Mouse (Mus musculus) right cerebral cortex, adult 2 months (tissue): Measurements from ENCODE around the gene Gphn.
"Not testable (repeated sequence)": the region's sequence is repeated elsewhere in the genome, so short reads cannot be mapped to it uniquely, and the experiment has no call there.

Source experiments
- DNase-seq, 2 experiments: peaks; one replicate each; pipeline ENCODE4 v3.0.0; 2021 to 2022; ENCODE audit warnings: low spot score in 2 of 2

Gene Gphn

DNA sequence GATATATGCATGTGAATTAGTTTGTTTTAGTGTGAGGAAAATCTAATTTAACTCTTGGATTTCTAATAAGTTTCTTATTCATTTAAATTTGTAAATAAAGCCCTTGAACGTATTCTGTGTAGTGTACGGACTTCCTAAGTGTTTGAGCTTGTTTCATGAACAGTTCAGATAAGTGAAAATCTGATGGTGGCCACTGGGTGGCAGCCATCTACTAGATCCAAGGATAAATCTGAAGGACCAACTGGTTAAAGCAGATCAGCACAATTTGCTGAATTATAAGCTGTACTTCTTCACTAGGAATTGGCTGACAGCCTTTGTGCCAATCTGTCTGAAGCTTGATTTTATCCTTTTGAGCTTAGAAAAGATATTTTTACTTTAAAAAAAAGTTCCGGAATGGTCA is 105.9 kb downstream of the Gphn start:
- DNase-seq = peak; percentile 74 to 86

GRCm38 (mm10) chr12:78356472-78356871 is 130.3 kb downstream of the Gphn start:
- no peak for DNase-seq

GRCm38 (mm10) chr12:78389267-78389666 is 163.1 kb downstream of the Gphn start:
- no peak for DNase-seq

DNA sequence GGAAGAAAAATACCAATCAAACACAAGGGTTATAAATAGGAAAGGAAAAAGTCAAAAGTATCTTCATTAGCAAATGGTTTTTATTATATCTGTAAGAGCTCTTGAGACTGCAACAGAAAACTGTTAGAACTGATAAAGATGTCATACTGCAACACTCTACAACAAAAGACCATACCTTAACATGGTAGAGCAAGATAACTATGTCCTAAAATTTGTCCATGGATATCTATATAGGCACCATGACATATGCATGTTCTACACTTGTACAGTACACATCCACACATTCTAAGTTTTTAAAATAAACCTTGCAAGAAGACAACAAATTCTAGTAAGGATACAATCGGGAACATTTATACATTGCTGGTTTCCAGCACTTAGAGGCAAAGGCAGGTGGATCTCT is 169.1 kb downstream of the Gphn start:
- no peak for DNase-seq

- DNase-seq = not testable (repeated sequence)
Observed at GRCm38 (mm10) chr12:78407518-78407917, 181.3 kb downstream of the Gphn start.

DNA sequence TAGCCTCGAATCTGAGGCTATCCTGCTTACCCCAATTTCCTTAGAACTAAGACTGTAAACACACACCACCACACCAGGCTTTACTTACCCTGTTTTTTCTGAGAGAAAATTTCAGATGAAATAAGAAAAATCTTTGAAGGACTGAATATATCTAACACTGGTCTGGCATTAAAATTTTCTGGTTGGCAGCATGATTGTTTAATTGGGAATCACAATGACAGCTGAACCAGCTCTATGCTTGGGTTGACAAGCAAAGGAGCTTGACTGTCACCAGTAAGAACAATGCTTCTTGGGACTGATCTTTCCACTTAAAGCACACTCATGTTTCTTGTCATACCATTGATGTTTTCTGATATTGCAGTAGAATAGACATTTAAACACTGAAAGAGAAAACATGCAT is 296.0 kb downstream of the Gphn start:
- DNase-seq = no peak

- no peak for DNase-seq
Observed at GRCm38 (mm10) chr12:78522804-78523394, 296.7 kb downstream of the Gphn start.

DNA sequence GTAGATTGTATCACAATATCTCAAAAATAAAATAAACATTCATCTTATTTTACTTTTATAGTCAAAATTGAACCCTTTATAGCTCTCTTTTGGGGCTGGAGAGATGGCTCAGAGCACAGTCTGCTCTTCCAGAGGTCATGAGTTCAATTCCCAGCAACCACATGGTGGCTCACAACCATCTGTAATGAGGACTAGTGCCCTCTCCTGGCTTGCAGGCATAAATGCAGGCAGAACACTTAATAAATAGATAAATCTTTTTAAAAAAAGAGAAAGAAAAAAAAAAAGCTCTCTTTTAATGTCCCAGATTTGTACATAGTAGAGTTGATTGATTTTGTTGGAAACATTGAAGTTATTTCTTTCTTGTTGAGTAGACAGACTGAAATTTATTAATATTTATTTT is 311.4 kb downstream of the Gphn start:
- DNase-seq = not testable (repeated sequence)

GRCm38 (mm10) chr12:78550913-78551312 is 324.7 kb downstream of the Gphn start:
- DNase-seq = no peak

DNA sequence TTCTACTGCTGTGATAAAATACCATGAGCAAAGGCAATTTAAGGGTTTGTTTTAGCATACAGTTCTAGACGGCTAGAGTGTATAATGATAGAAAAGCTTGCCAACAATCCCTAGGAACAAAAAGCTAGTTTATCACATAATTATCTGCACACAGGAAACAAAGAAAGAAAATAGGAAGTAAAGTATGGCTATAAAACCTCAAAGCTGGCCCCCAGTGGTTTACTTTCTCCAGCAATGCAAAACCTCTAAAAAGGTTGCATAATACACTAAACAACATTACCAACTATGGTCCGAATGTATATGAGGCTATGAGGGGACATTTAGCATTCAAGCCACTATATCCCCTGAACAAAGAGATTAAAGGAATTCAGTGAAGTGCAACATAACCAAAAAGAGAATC is 405.6 kb downstream of the Gphn start:
- no peak for DNase-seq

- DNase-seq = no peak
Observed at GRCm38 (mm10) chr12:78639466-78639865, 413.3 kb downstream of the Gphn start.

GRCm38 (mm10) chr12:78640086-78640485 is 413.9 kb downstream of the Gphn start:
- DNase-seq = no peak

DNA sequence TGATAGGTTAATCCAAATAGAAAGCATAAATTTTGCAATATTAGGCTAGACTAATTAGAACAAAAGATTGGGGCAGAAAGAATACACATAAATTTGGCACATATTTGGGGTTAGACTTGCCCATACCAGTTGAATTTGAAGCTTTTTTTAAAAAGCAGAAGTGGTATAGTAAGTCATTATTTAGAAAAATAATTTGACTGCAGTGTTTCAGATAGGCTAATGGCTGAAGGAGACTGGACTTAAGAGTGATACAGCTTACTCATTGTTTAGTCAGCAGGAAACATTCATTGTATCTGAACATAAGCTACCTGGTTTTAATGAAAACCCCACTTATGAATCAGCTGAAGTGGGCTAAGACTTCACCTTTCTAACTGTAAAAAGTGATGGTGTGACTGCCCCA is 415.0 kb downstream of the Gphn start:
- no peak for DNase-seq

- no peak for DNase-seq
Observed at GRCm38 (mm10) chr12:78643691-78644090, 417.5 kb downstream of the Gphn start.

DNA sequence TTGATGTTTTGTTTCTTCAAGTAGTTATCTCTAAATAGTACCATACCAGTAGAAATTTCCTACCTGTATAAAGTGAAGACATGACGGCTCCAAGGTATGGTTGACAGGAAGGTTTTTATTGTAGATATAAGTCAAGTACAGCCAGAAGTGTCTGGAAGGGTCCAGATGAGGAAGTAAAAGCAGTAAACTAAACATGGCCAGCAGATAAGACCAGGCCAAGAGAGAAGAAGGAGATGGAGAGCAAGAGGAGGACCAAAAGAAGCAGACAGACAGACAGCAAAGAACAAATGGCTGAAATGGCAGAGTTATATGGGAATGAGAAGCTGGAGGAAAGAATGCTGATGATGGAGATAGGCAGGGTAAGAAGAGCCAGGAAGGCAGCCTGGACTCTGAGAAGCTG is 419.1 kb downstream of the Gphn start:
- no peak for DNase-seq

DNA sequence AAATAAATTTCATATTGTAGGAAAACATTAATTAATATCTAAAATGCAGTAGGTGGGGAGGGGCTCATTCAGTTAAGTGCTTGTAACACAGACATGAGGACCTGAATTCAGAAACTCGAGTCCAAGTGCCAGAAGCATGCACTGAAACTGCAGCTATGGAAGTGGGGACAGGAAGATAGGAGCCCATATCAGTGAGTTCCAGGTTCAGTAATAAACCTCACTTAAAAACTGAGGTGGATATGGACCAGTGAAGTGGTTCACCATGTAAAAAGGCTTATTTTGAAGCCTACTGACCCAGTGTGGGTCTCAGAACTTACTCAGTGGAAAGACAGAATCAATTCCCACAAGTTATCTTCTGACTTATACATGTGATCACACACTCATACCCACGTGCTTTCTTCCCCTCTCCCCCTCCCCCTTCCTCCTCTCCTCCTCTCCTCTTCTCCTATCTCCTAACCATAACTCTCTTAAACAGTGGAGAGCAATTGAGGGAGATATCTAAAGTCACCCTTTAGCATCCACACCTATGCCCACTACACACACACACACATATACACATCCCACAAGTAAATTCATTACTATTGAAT is 433.6 kb downstream of the Gphn start:
- DNase-seq = no peak

DNA sequence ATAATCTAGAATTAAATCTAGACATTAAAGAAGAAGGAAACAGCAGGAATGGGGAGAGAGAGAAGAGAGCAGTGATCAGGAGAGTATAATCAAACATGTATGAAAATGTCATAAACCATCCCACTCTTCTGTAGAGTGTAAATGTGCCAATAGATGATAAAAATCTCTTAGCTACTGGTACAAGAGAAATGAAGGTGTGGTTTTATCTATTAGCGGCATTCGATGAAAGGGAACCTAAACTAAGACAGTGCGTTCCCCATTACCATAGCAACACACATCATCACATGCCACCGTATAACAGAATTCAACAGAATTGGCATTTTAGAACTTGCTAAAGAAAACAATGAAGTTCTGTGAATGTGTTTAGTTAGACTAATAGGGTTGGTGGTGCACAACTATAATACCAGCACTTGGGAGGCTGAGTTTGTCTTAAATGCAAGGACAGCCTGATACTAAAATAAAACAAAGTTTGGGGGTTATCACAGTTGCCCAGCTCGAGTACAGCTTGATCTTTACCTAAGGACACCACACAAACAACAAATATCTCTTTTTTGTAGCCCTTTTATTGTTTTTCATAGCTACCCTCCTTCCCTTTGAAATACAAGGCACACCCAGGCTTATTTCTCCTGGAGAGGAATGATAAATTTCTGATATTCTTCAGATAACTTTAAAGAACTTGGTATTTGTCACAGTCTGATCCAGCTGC is 452.1 kb downstream of the Gphn start:
- no peak for DNase-seq

GRCm38 (mm10) chr12:78678807-78679189 is 452.6 kb downstream of the Gphn start:
- DNase-seq = no peak

GRCm38 (mm10) chr12:78681048-78681447 is 454.9 kb downstream of the Gphn start:
- no peak for DNase-seq

DNA sequence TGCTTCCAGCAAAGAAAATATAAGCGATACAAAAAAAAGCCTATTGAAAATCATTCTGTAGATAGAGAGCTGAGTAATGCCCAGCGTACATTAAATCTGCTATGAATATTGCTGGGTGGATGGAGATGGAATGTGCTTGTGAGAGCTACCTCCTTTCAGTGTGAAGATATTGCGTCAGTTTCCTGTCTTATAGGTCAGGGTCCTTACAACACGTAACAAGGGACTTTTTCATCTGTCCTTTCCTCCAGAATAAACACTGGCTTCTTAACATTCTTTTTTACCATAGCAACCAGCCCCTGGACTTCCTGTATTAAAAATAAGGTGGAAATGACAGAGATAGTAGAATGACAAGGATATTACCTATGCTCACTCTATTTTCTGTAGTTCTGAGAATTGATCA is 456.1 kb downstream of the Gphn start:
- no peak for DNase-seq

GRCm38 (mm10) chr12:78685669-78686215 is 459.6 kb downstream of the Gphn start:
- DNase-seq = no peak

DNA sequence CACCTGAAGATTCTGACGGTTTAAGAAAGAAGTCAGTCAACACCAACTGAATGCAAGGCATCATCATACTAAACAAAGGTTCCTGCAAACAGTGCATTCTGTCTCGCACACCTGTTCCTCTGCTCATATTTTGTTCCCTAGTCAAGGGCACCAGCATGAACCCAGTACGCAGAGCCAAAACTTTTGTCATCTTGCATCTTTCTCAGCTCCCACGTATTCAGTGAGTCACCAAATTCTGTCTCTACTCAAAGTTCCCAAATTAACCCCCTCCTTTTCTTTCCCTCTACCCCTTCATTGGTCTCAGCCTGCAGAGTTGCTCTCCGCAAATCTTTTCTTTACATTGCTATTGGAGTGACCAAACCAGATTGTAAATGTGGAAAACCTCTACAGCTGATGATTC is 462.7 kb downstream of the Gphn start:
- DNase-seq = peak; percentile 20 to 33

GRCm38 (mm10) chr12:78691325-78691724 is 465.1 kb downstream of the Gphn start, which contains the start of gene Fam71d:
Gene Fam71d, plus strand, starts transcription at chr12:78691535.
- DNase-seq = no peak
